Mouse (Mus musculus): ENCODE data around the gene Olfr136.

DNA sequence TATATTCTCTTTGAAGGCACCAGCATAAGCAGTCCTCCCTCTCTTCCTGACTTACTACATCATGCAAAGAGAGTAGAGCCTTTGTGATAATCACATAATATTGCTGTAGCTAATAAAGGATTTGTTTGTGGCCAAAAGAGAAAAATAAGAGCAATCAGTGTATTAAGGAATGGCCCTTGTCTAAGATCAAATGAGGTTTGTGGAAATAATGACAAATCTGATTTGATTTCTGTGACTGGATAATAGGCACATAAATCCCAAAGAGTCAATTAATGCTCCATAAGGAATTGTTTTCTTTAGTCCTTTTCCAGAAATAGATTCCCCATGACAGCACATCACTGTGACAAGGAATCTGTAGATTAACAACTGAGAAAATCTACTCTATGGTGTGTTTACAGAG is 22.2 kb upstream of the Olfr136 start, which contains the start of gene Olfr137:
- TF ChIP-seq CTCF (IDR thresholded peaks at IDR 0.05; ENCODE audit: borderline replicate concordance, insufficient read depth, low read length) = no peak
- no peak for TF ChIP-seq POLR2A (IDR thresholded peaks at IDR 0.05; ENCODE audit: low read depth, low read length)
